Mouse (Mus musculus) heart, embryonic 15.5 days (tissue): ENCODE measurements around the gene Stk40. TPM values are rescaled to one million over a fixed set of nuclear protein-coding genes. Genes with fewer than 3 reads are reported as not detected.

ENCODE experiments used
- ATAC-seq: fragments of 200-750 bp; cut with Nextera tagmentation; replicated peaks from 2 replicates; pipeline ENCODE4 v1.8.0; 2017; ENCODE audit warnings: low read depth, moderate TSS enrichment; ENCODE audit not compliant: insufficient number of reproducible peaks, insufficient read depth, low FRiP score
- H3K27ac ChIP-seq: fragments of 300-500 bp; sonication (generic); 2 replicates; pipeline ENCODE4 v1.5.1; 2015; ENCODE audit warnings: mild to moderate bottlenecking, inconsistent platforms
- H3K27me3 ChIP-seq: fragments of 300-500 bp; sonication (generic); 2 replicates; pipeline ENCODE4 v1.6.1; 2015; ENCODE audit warnings: inconsistent platforms
- H3K36me3 ChIP-seq: fragments of 300-500 bp; sonication (generic); 2 replicates; pipeline ENCODE4 v1.6.1; 2015; ENCODE audit warnings: mild to moderate bottlenecking, inconsistent platforms
- H3K4me1 ChIP-seq: fragments of 300-500 bp; sonication (generic); replicated peaks from 2 replicates; pipeline ENCODE4 v1.6.1; 2015; ENCODE audit warnings: inconsistent platforms
- H3K4me2 ChIP-seq: fragments of 300-500 bp; sonication (generic); 2 replicates; pipeline ENCODE4 v1.6.1; 2015; ENCODE audit warnings: inconsistent platforms, mild to moderate bottlenecking, moderate library complexity
- H3K4me3 ChIP-seq: fragments of 300-500 bp; sonication (generic); 2 replicates; pipeline ENCODE4 v1.5.1; 2015; ENCODE audit warnings: mild to moderate bottlenecking, inconsistent platforms
- H3K9ac ChIP-seq: fragments of 300-500 bp; sonication (generic); 2 replicates; pipeline ENCODE4 v1.6.1; 2015; ENCODE audit warnings: mild to moderate bottlenecking, inconsistent platforms
- H3K9me3 ChIP-seq: fragments of 300-500 bp; sonication (generic); replicated peaks from 2 replicates; pipeline ENCODE4 v1.6.1; 2016; ENCODE audit warnings: inconsistent platforms
- WGBS: fragments of 180-500 bp; shearing (Covaris S2); methylation state at CpG from one replicate; pipeline ENCODE4 v1.1.7; 2015; ENCODE audit warnings: mixed read lengths; 5-methylcytosine and 5-hydroxymethylcytosine counted together
- polyA plus RNA-seq: library from polyadenylated mRNA; unstranded; fragments of >200 nt; fragmentation: Nextera tagmentation; extraction: Ambion mirVana; gene quantifications from 2 replicates; pipeline ENCODE4 v1.2.1, GENCODE M21; 2015

Stk40 gene
- polyA plus RNA-seq = 20.6 and 27.2 TPM in 2 replicates

- Histone ChIP-seq H3K4me2 (peak within 1 kb of the TSS; percentile 90), H3K27me3 (no peaks in the 10 kb centered on the region), H3K4me1 (peaks cover 66% of the 10 kb centered on the region), H3K27ac (peak within 1 kb of the TSS; percentile 94), H3K9ac (peak within 1 kb of the TSS; percentile 90), H3K36me3 (no peaks in the 10 kb centered on the region), H3K4me3 (peak within 1 kb of the TSS; percentile 94), H3K9me3 (no peaks in the 10 kb centered on the region)
- peak; percentile 94 for ATAC-seq
- WGBS = 2% methylated on average over 34 of the region's 34 CpGs
These were observed at the start of gene Stk40 for GRCm38 (mm10) chr4:126103590-126104068. Gene Stk40, plus strand, starts transcription at chr4:126103957.

GRCm38 (mm10) chr4:126057207-126058133, 46.3 kb upstream of the Stk40 start:
- peak overlapping the region; percentile 67 for H3K4me3 ChIP-seq
- H3K4me2 ChIP-seq = peak overlapping the region; percentile 85
- peak overlapping the region; percentile 56 for H3K9ac ChIP-seq
- H3K36me3 ChIP-seq = peaks cover 28% of the 10 kb centered on the region
- H3K4me1 ChIP-seq = peaks cover 13% of the 10 kb centered on the region
- 10% methylated on average over 19 of the region's 19 CpGs for WGBS
- no peaks in the 10 kb centered on the region for H3K27me3 ChIP-seq
- H3K9me3 ChIP-seq = no peaks in the 10 kb centered on the region
- 0 out of 2 replicates have a peak overlapping the region, but pooled peaks have one; percentile 18 for H3K27ac ChIP-seq
- no peak; the same call in 1 of the 2 replicates for ATAC-seq

GRCm38 (mm10) chr4:126058134-126058996, 45.4 kb upstream of the Stk40 start, which contains the start of gene Oscp1:
Gene Oscp1, plus strand, starts transcription at chr4:126058565.
- no peaks in the 10 kb centered on the region for H3K27me3 ChIP-seq
- peaks cover 25% of the 10 kb centered on the region for H3K36me3 ChIP-seq
- peak within 1 kb of the TSS; percentile 56 for H3K9ac ChIP-seq
- no peaks in the 10 kb centered on the region for H3K9me3 ChIP-seq
- H3K4me2 ChIP-seq = peak within 1 kb of the TSS; percentile 85
- peak within 1 kb of the TSS; percentile 67 for H3K4me3 ChIP-seq
- WGBS = 1% methylated on average over 57 of the region's 57 CpGs
- ATAC-seq = peak; percentile 94
- peaks cover 13% of the 10 kb centered on the region for H3K4me1 ChIP-seq
- H3K27ac ChIP-seq = 0 out of 2 replicates have a peak within 1 kb of the TSS, but pooled peaks have one; percentile 18

GRCm38 (mm10) chr4:126058997-126059362, 44.8 kb upstream of the Stk40 start:
- Histone ChIP-seq H3K9ac (peak overlapping the region; percentile 56), H3K4me2 (peak overlapping the region; percentile 85), H3K27me3 (no peaks in the 10 kb centered on the region), H3K9me3 (no peaks in the 10 kb centered on the region), H3K27ac (no peak overlapping the region), H3K4me3 (peak overlapping the region; percentile 67), H3K4me1 (peaks cover 13% of the 10 kb centered on the region), H3K36me3 (peaks cover 19% of the 10 kb centered on the region)
- no peak for ATAC-seq
- WGBS = 35% methylated on average over 9 of the region's 9 CpGs

- H3K4me3 ChIP-seq = no peak overlapping the region
- WGBS = 29% methylated on average over 1 of the region's 1 CpGs
- H3K4me1 ChIP-seq = peaks cover 8% of the 10 kb centered on the region
- no peaks in the 10 kb centered on the region for H3K27me3 ChIP-seq
- no peak overlapping the region for H3K4me2 ChIP-seq
- no peaks in the 10 kb centered on the region for H3K9me3 ChIP-seq
- H3K36me3 ChIP-seq = no peaks in the 10 kb centered on the region
- ATAC-seq = no peak
- no peak overlapping the region for H3K9ac ChIP-seq
- H3K27ac ChIP-seq = no peak overlapping the region
These were observed 40.9 kb upstream of the Stk40 start for GRCm38 (mm10) chr4:126062856-126063255.

- Histone ChIP-seq H3K4me1 (0 out of 2 replicates have a peak, but pooled peaks cover 3% of the 10 kb centered on the region), H3K9ac (no peak overlapping the region), H3K36me3 (no peaks in the 10 kb centered on the region), H3K9me3 (no peaks in the 10 kb centered on the region), H3K4me3 (no peak overlapping the region), H3K4me2 (no peak overlapping the region), H3K27ac (no peak overlapping the region), H3K27me3 (no peaks in the 10 kb centered on the region)
- WGBS = 81% methylated on average over 7 of the region's 7 CpGs
- ATAC-seq = no peak
These were observed 38.5 kb upstream of the Stk40 start for GRCm38 (mm10) chr4:126065241-126065640.

- Histone ChIP-seq H3K4me2 (no peak overlapping the region), H3K4me3 (no peak overlapping the region), H3K27ac (no peak overlapping the region), H3K9me3 (no peaks in the 10 kb centered on the region), H3K4me1 (0 out of 2 replicates have a peak, but pooled peaks cover 3% of the 10 kb centered on the region), H3K27me3 (no peaks in the 10 kb centered on the region), H3K9ac (no peak overlapping the region), H3K36me3 (no peaks in the 10 kb centered on the region)
- WGBS = 51% methylated on average over 15 of the region's 15 CpGs
- ATAC-seq = no peak
These were observed 36.2 kb upstream of the Stk40 start for GRCm38 (mm10) chr4:126067401-126068077.

GRCm38 (mm10) chr4:126068842-126069241, 34.9 kb upstream of the Stk40 start:
- H3K9me3 ChIP-seq = no peaks in the 10 kb centered on the region
- H3K9ac ChIP-seq = no peak overlapping the region
- no peaks in the 10 kb centered on the region for H3K27me3 ChIP-seq
- H3K4me2 ChIP-seq = no peak overlapping the region
- 0 out of 2 replicates have a peak, but pooled peaks cover 3% of the 10 kb centered on the region for H3K4me1 ChIP-seq
- H3K36me3 ChIP-seq = no peaks in the 10 kb centered on the region
- ATAC-seq = no peak
- 78% methylated on average over 6 of the region's 6 CpGs for WGBS
- H3K27ac ChIP-seq = no peak overlapping the region
- no peak overlapping the region for H3K4me3 ChIP-seq

- H3K4me2 ChIP-seq = no peak overlapping the region
- no peak for ATAC-seq
- no peak overlapping the region for H3K4me3 ChIP-seq
- no peaks in the 10 kb centered on the region for H3K36me3 ChIP-seq
- no peaks in the 10 kb centered on the region for H3K9me3 ChIP-seq
- no peak overlapping the region for H3K9ac ChIP-seq
- 74% methylated on average over 6 of the region's 6 CpGs for WGBS
- H3K4me1 ChIP-seq = no peaks in the 10 kb centered on the region
- H3K27me3 ChIP-seq = no peaks in the 10 kb centered on the region
- H3K27ac ChIP-seq = no peak overlapping the region
These were observed 25.9 kb upstream of the Stk40 start for GRCm38 (mm10) chr4:126077833-126078232.

GRCm38 (mm10) chr4:126079266-126079665, 24.5 kb upstream of the Stk40 start:
- Histone ChIP-seq H3K9me3 (no peaks in the 10 kb centered on the region), H3K4me3 (no peak overlapping the region), H3K27ac (no peak overlapping the region), H3K9ac (no peak overlapping the region), H3K27me3 (no peaks in the 10 kb centered on the region), H3K4me2 (no peak overlapping the region), H3K36me3 (no peaks in the 10 kb centered on the region), H3K4me1 (no peaks in the 10 kb centered on the region)
- ATAC-seq = no peak
- 71% methylated on average over 4 of the region's 4 CpGs for WGBS
